ENCODE assay signal across 19 mouse cellular contexts in the genomic region with DNA sequence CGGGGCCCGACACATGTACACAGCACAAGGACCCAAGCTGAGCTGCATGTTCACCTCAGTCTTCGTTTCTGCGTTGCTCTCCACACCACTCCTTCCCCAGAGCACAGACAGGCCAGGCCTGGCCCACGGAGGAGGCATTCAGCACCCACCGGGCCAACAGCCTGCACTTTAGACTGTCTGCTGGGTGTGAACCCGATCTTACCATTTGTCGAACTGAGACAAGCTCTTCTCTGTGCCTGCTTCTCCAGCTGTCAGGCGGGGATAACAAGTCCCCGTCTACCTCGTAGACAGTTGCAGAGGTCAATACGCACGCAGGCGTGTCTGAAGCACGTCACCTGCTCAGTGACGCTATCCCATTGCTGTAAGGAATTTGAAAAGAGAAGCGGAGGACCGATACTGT.
"Had no signal": no experiment of that assay in that cellular context is flagged by ENCODE, and none has a peak within 500 bp of the region (broad histone marks: within the 10 kb centered on the region; RNA-seq: fewer than 3 reads in every experiment).

No protein-coding gene starts in this region.

- ATAC-seq: liver, embryonic 12.5 days; midbrain, embryonic 15.5 days had no signal

- DNase-seq: kidney, adult 9 months; kidney, postnatal 25 days; layer of hippocampus, adult 9-11 months; liver; lung, adult 18-20 months; right cerebral cortex, adult 18-20 months; right cerebral cortex, postnatal 25 days; spleen, adult 18-20 months; thymus, postnatal 36 days had no signal

- H3K27ac ChIP-seq: layer of hippocampus, adult 2 months; liver, embryonic 12.5 days; liver, embryonic 15.5 days; lung, embryonic 15.5 days; macrophage; midbrain, embryonic 12.5 days; midbrain, embryonic 15.5 days; neural tube, embryonic 12.5 days; neural tube, embryonic 15.5 days; stomach, embryonic 15.5 days had no signal

- H3K4me2 ChIP-seq: liver, embryonic 12.5 days; liver, embryonic 15.5 days; lung, embryonic 15.5 days; midbrain, embryonic 12.5 days; midbrain, embryonic 15.5 days; neural tube, embryonic 12.5 days; neural tube, embryonic 15.5 days; stomach, embryonic 15.5 days had no signal

- H3K27me3 ChIP-seq: liver, embryonic 12.5 days; liver, embryonic 15.5 days; midbrain, embryonic 12.5 days; midbrain, embryonic 15.5 days; neural tube, embryonic 12.5 days; neural tube, embryonic 15.5 days; stomach, embryonic 15.5 days had no signal

- H3K4me3 ChIP-seq: layer of hippocampus, adult 2 months; liver, embryonic 12.5 days; liver, embryonic 15.5 days; lung, embryonic 15.5 days; midbrain, embryonic 12.5 days; midbrain, embryonic 15.5 days; neural tube, embryonic 12.5 days; neural tube, embryonic 15.5 days; stomach, embryonic 15.5 days had no signal

- H3K4me1 ChIP-seq: liver, embryonic 12.5 days; liver, embryonic 15.5 days; lung, embryonic 15.5 days; midbrain, embryonic 15.5 days; neural tube, embryonic 12.5 days; neural tube, embryonic 15.5 days had no signal

- H3K36me3 ChIP-seq: liver, embryonic 12.5 days; liver, embryonic 15.5 days; lung, embryonic 15.5 days; midbrain, embryonic 12.5 days; midbrain, embryonic 15.5 days; neural tube, embryonic 12.5 days; neural tube, embryonic 15.5 days; stomach, embryonic 15.5 days had no signal

- H3K9ac ChIP-seq: liver, embryonic 12.5 days; liver, embryonic 15.5 days; lung, embryonic 15.5 days; midbrain, embryonic 12.5 days; midbrain, embryonic 15.5 days; neural tube, embryonic 12.5 days; neural tube, embryonic 15.5 days; stomach, embryonic 15.5 days had no signal

- H3K9me3 ChIP-seq: liver, embryonic 12.5 days; liver, embryonic 15.5 days; lung, embryonic 15.5 days; midbrain, embryonic 12.5 days; midbrain, embryonic 15.5 days; neural tube, embryonic 12.5 days; neural tube, embryonic 15.5 days; stomach, embryonic 15.5 days had no signal
